Mouse (Mus musculus): ENCODE results near the gene Apba3.

GRCm38 (mm10) chr10:81306837-81307682, 40.3 kb downstream of the Apba3 start:
- TF ChIP-seq EP300 (IDR thresholded peaks at IDR 0.05; ENCODE audit: insufficient read depth, low read depth, low read length), result no peak
- no peak for TF ChIP-seq CTCF (IDR thresholded peaks at IDR 0.05)

Data from heart, adult 2 months (tissue).